In the genomic region with DNA sequence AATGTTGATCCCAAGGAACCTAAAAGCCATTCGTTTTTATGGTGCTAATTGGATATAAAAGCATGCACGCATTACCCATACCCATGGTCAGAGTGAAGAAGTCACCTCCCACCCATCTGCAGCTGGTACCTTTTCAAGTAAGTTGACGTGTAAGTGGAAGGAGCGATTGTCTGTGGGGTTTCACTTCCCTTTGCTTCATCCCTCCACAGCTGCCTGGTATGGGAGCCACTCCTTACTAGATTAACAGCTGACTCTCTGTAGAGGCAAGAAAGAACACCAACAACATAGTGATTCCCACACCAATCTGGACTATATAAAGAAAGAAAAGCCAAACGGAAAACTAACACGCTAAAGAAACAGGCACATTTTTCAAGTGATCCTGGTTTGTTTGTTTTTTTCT, we compare ENCODE assay signal across 16 mouse cellular contexts.
DNase-seq lines count a peak whose midpoint lies in the region; ATAC-seq lines count a peak whose summit lies in the region.
"Had no signal": no experiment of that assay in that cellular context is flagged by ENCODE, and none has a peak within 500 bp of the region (broad histone marks: within the 10 kb centered on the region; RNA-seq: fewer than 3 reads in every experiment).

No protein-coding gene starts in this region.

- DNase-seq in spleen, postnatal 36 days (ENCODE audit: low spot score in 2 of 2), result peak; percentile 76 to 77
- no peak for DNase-seq in spleen, adult 12 weeks (ENCODE audit: low spot score)
- DNase-seq in layer of hippocampus, postnatal 14 days (ENCODE audit: low spot score in 2 of 2), result no peak
- DNase-seq in testis, postnatal 14 days (ENCODE audit: low spot score), result no peak
- DNase-seq: adrenal gland, postnatal 14 days; cerebellum, adult 11-12 months; cerebellum, adult 9-10 months; cerebellum, postnatal 25 days; forebrain, postnatal 0 days; gastrocnemius, postnatal 14 days; heart, postnatal 36 days had no signal

- 0 out of 2 replicates have a peak, but pooled peaks have one; percentile 36 for ATAC-seq in common myeloid progenitor, adult 5-6 weeks (replicated peaks; ENCODE audit: low read depth, poor library complexity, severe bottlenecking)
- ATAC-seq in neutrophil, adult 5-6 weeks (ENCODE audit: extremely low read depth, insufficient number of reproducible peaks, low FRiP score, poor library complexity, severe bottlenecking), result peak; percentile 48; the same call in 1 of the 2 replicates
- ATAC-seq: activated CD4-positive, CD25-positive, alpha-beta regulatory T cell, adult 4 months; forebrain, postnatal 0 days; hindbrain, postnatal 0 days; Patski had no signal

Comparison
In these comparisons a context has a peak if more than half of its experiments do, and no peak if none do; other contexts are left out.
1. DNase-seq: peak in spleen, postnatal 36 days (2 of 2); none in spleen, adult 12 weeks (single experiment), layer of hippocampus, postnatal 14 days (0 of 2) and testis, postnatal 14 days (single experiment).